Mouse (Mus musculus) cerebellum, adult 2 months (tissue): ENCODE results near the gene Vgll4.

Experiments
- CTCF ChIP-seq: fragments of 200-500 bp; IDR thresholded peaks from 2 replicates; pipeline ENCODE4 v1.5.1; 2011; ENCODE audit warnings: low read depth, mild to moderate bottlenecking, control low read depth, low read length, moderate library complexity, borderline replicate concordance; ENCODE audit not compliant: insufficient read depth
- POLR2A ChIP-seq: fragments of 200-500 bp; IDR thresholded peaks from 2 replicates; pipeline ENCODE4 v1.6.1; 2011; ENCODE audit warnings: low read length, control low read depth, borderline replicate concordance; ENCODE audit not compliant: insufficient read depth

- no peak for TF ChIP-seq CTCF
- no peak for TF ChIP-seq POLR2A
Measured at GRCm38 (mm10) chr6:114847582-114848174, 122.1 kb downstream of the Vgll4 start.
